Mouse (Mus musculus) A20 (cell line): Measurements from ENCODE around the gene Gm10959.

Experiments
- DNase-seq: peaks from one replicate; pipeline ENCODE4 v3.0.0-alpha.2; 2011; ENCODE audit warnings: low read depth, low spot score

Gm10959 gene

GRCm38 (mm10) chr3:122894772-122895171 is 24.4 kb downstream of the Gm10959 start, which contains the start of gene Fabp2:
Gene Fabp2 (plus strand): TSS chr3:122895072.
- DNase-seq, result no peak

GRCm38 (mm10) chr3:122888371-122888819 is 30.8 kb downstream of the Gm10959 start:
- peak; percentile 40 for DNase-seq

GRCm38 (mm10) chr3:122887505-122888301 is 31.5 kb downstream of the Gm10959 start:
- DNase-seq, result no peak

- DNase-seq, result no peak
These were observed 40.4 kb downstream of the Gm10959 start for GRCm38 (mm10) chr3:122878705-122879315.

GRCm38 (mm10) chr3:122877543-122877942 is 41.6 kb downstream of the Gm10959 start:
- DNase-seq, result no peak

GRCm38 (mm10) chr3:122876870-122877269 is 42.3 kb downstream of the Gm10959 start:
- DNase-seq, result no peak

- no peak for DNase-seq
These were observed 47.6 kb downstream of the Gm10959 start for GRCm38 (mm10) chr3:122871596-122871995.

GRCm38 (mm10) chr3:122868270-122868669 is 50.9 kb downstream of the Gm10959 start:
- no peak for DNase-seq

GRCm38 (mm10) chr3:122865092-122865491 is 54.1 kb downstream of the Gm10959 start:
- no peak for DNase-seq
